Comparison of ENCODE assay signal across 28 mouse cellular contexts in genomic region chr11:106317801-106318200, GRCm38 (mm10). TPM values are rescaled to one million over a fixed set of nuclear protein-coding genes. Genes with fewer than 3 reads are reported as not detected.
DNase-seq lines count a peak whose midpoint lies in the region; ATAC-seq and TF ChIP-seq lines count a peak whose summit lies in the region.
"Had no signal": no experiment of that assay in that cellular context is flagged by ENCODE, and none has a peak within 500 bp of the region (broad histone marks: within the 10 kb centered on the region; RNA-seq: fewer than 3 reads in every experiment).

No protein-coding gene starts in this region.

- no peak for ATAC-seq in heart, postnatal 0 days (ENCODE audit: insufficient read depth, low read depth)
- ATAC-seq in kidney, embryonic 15.5 days (replicated peaks; ENCODE audit: low FRiP score) = no peak
- ATAC-seq: lung, postnatal 0 days had no signal

- no peak for TF ChIP-seq EP300 in heart, postnatal 0 days (IDR thresholded peaks at IDR 0.05; ENCODE audit: low read depth)

- no peak for DNase-seq in heart, postnatal 0 days (ENCODE audit: low spot score)
- DNase-seq in heart, adult 9 months (ENCODE audit: low spot score in 2 of 2) = no peak
- no peak for DNase-seq in embryonic facial prominence, embryonic 10.5 days (ENCODE audit: low spot score)
- DNase-seq in thymus, adult 2 months = peak; percentile 57
- no peak for DNase-seq in left cerebral cortex, adult 18-20 months (ENCODE audit: low spot score in 2 of 2)
- DNase-seq in left cerebral cortex, adult 8-10 months (ENCODE audit: low spot score in 2 of 2) = no peak
- DNase-seq: adrenal gland, adult 8-10 months; cerebellum, adult 11 months; cerebellum, postnatal 25 days; heart, postnatal 36 days; liver; midbrain, embryonic 14.5 days had no signal

- H3K4me2 ChIP-seq in heart, postnatal 0 days (ENCODE audit: low read depth, low read length) = no peak overlapping the region
- H3K4me2 ChIP-seq in kidney, embryonic 15.5 days = no peak overlapping the region
- H3K4me2 ChIP-seq: heart, embryonic 12.5 days; hindbrain, embryonic 14.5 days had no signal

- no peaks in the 10 kb centered on the region for H3K4me1 ChIP-seq in heart, postnatal 0 days (ENCODE audit: control insufficient read depth, insufficient read depth)
- H3K4me1 ChIP-seq in embryonic facial prominence, embryonic 10.5 days = peaks cover 65% of the 10 kb centered on the region
- H3K4me1 ChIP-seq in thymus, adult 2 months (replicated peaks; ENCODE audit: control insufficient read depth, insufficient read depth, low read length) = peaks cover 54% of the 10 kb centered on the region
- peaks cover 39% of the 10 kb centered on the region for H3K4me1 ChIP-seq in kidney, embryonic 15.5 days

- TF ChIP-seq CTCF in heart, postnatal 0 days (IDR thresholded peaks at IDR 0.05; ENCODE audit: low read depth) = no peak
- TF ChIP-seq CTCF in thymus, adult 2 months (IDR thresholded peaks at IDR 0.05; ENCODE audit: borderline replicate concordance, control insufficient read depth, extremely low read depth, insufficient read depth, low read length, poor library complexity) = no peak

- no peaks in the 10 kb centered on the region for H3K27me3 ChIP-seq in heart, postnatal 0 days (ENCODE audit: control insufficient read depth, insufficient read depth, low read length)
- H3K27me3 ChIP-seq in embryonic facial prominence, embryonic 10.5 days (replicated peaks; ENCODE audit: low read depth, poor library complexity, severe bottlenecking) = 0 out of 2 replicates have a peak, but pooled peaks cover 3% of the 10 kb centered on the region
- no peaks in the 10 kb centered on the region for H3K27me3 ChIP-seq in thymus, adult 2 months (ENCODE audit: control insufficient read depth, insufficient read depth, low read length)
- no peaks in the 10 kb centered on the region for H3K27me3 ChIP-seq in kidney, embryonic 15.5 days
- H3K27me3 ChIP-seq: heart, embryonic 12.5 days had no signal

- no peak overlapping the region for H3K4me3 ChIP-seq in heart, postnatal 0 days (ENCODE audit: low read depth, low read length)
- H3K4me3 ChIP-seq in embryonic facial prominence, embryonic 10.5 days = no peak overlapping the region
- H3K4me3 ChIP-seq in thymus, adult 2 months (ENCODE audit: control insufficient read depth, insufficient read depth, low read length) = no peak overlapping the region
- no peak overlapping the region for H3K4me3 ChIP-seq in kidney, embryonic 15.5 days (replicated peaks)
- H3K4me3 ChIP-seq: heart, embryonic 12.5 days; megakaryocyte, embryonic 14.5 days; myocyte had no signal

- H3K36me3 ChIP-seq in heart, postnatal 0 days (replicated peaks; ENCODE audit: control insufficient read depth, insufficient read depth, low read length) = no peaks in the 10 kb centered on the region
- H3K36me3 ChIP-seq in embryonic facial prominence, embryonic 10.5 days (replicated peaks) = no peaks in the 10 kb centered on the region
- no peaks in the 10 kb centered on the region for H3K36me3 ChIP-seq in thymus, adult 2 months (ENCODE audit: control insufficient read depth, insufficient read depth, low read length)
- no peaks in the 10 kb centered on the region for H3K36me3 ChIP-seq in kidney, embryonic 15.5 days
- H3K36me3 ChIP-seq: heart, embryonic 12.5 days had no signal

- peak overlapping the region; percentile 43; the same call in 1 of the 2 replicates for H3K27ac ChIP-seq in heart, postnatal 0 days (ENCODE audit: low read depth)
- H3K27ac ChIP-seq in embryonic facial prominence, embryonic 10.5 days (replicated peaks) = peak overlapping the region; percentile 35
- H3K27ac ChIP-seq in thymus, adult 2 months (ENCODE audit: control insufficient read depth, insufficient read depth, low read length) = peak overlapping the region; percentile 95
- H3K27ac ChIP-seq in kidney, embryonic 15.5 days = no peak overlapping the region
- H3K27ac ChIP-seq: hindbrain, embryonic 14.5 days had no signal

- H3K9me3 ChIP-seq in heart, postnatal 0 days (replicated peaks; ENCODE audit: control insufficient read depth, low read length) = no peaks in the 10 kb centered on the region
- H3K9me3 ChIP-seq in embryonic facial prominence, embryonic 10.5 days = no peaks in the 10 kb centered on the region
- no peaks in the 10 kb centered on the region for H3K9me3 ChIP-seq in kidney, embryonic 15.5 days (replicated peaks)
- H3K9me3 ChIP-seq: heart, embryonic 12.5 days; megakaryocyte, embryonic 14.5 days had no signal

- 75% methylated on average over 7 of the region's 7 CpGs for WGBS in heart, postnatal 0 days
- 86% methylated on average over 7 of the region's 7 CpGs for WGBS in embryonic facial prominence, embryonic 10.5 days
- WGBS in thymus, adult 2 months = 13% methylated on average over 7 of the region's 7 CpGs
- WGBS in kidney, embryonic 15.5 days = 89% methylated on average over 7 of the region's 7 CpGs

- no peak overlapping the region for H3K9ac ChIP-seq in heart, postnatal 0 days (replicated peaks; ENCODE audit: low read depth, low read length)
- no peak overlapping the region for H3K9ac ChIP-seq in kidney, embryonic 15.5 days
- H3K9ac ChIP-seq: heart, embryonic 12.5 days; hindbrain, embryonic 14.5 days had no signal

- TF ChIP-seq POLR2A in thymus, adult 2 months (IDR thresholded peaks at IDR 0.05; ENCODE audit: control insufficient read depth, extremely low read depth, insufficient read depth, low read length, poor library complexity) = no peak; the same call in 1 of the 2 replicates

RNA-seq across cellular contexts. Expression of gene Cd79b, which starts 3.2 kb away (rescaled TPM):
- 0.19 and 2.2 TPM in 2 replicates for total RNA-seq in heart, postnatal 0 days (2014; rRNA removed; ENCODE audit: low replicate concordance)
- polyA plus RNA-seq in heart, postnatal 0 days (2015; fragmentation: Nextera tagmentation; extraction: Ambion mirVana) = 1.2 and 1.3 TPM in 2 replicates
- polyA plus RNA-seq in embryonic facial prominence, embryonic 10.5 days (2016; fragmentation: Nextera tagmentation; extraction: Ambion mirVana) = 0.91 and 1.7 TPM in 2 replicates
- 33.2 and 39.6 TPM in 2 replicates for polyA plus RNA-seq in thymus, adult 2 months (2012; rRNA removed)
- polyA plus RNA-seq in kidney, embryonic 15.5 days (2015; fragmentation: Nextera tagmentation; extraction: Ambion mirVana) = 6.8 and 7.3 TPM in 2 replicates
- total RNA-seq in left cerebral cortex, adult 18-20 months (2021) = not detected
- total RNA-seq in left cerebral cortex, adult 8-10 months (2022) = under 1 TPM in 2 of 4 experiments, not detected in 2; 0.26 to 0.93 TPM
- polyA plus RNA-seq: myocyte had no signal

RNA-seq across cellular contexts. Expression of gene Gh, which starts 16.1 kb away (rescaled TPM):
- not detected in 2 replicates for total RNA-seq in heart, postnatal 0 days (2014; rRNA removed; ENCODE audit: low replicate concordance)
- not detected in 2 replicates for polyA plus RNA-seq in heart, postnatal 0 days (2015; fragmentation: Nextera tagmentation; extraction: Ambion mirVana)
- not detected in 2 replicates for polyA plus RNA-seq in embryonic facial prominence, embryonic 10.5 days (2016; fragmentation: Nextera tagmentation; extraction: Ambion mirVana)
- polyA plus RNA-seq in thymus, adult 2 months (2012; rRNA removed) = 0.74 and 1.7 TPM in 2 replicates
- polyA plus RNA-seq in kidney, embryonic 15.5 days (2015; fragmentation: Nextera tagmentation; extraction: Ambion mirVana) = not detected in 2 replicates
- not detected for total RNA-seq in left cerebral cortex, adult 18-20 months (2021)
- 10 to 100 TPM in 1 of 4 experiments, 1 to 10 TPM in 1, not detected in 2; 1.1 to 16.8 TPM for total RNA-seq in left cerebral cortex, adult 8-10 months (2022)
- total RNA-seq: adrenal gland, adult 8-10 months; gastrocnemius, adult 8-10 months; granulocyte monocyte progenitor cell, adult 5-6 weeks; heart, postnatal 36 days; layer of hippocampus, postnatal 10 days; left cerebral cortex, postnatal 10 days had no signal
- polyA plus RNA-seq: forebrain, embryonic 11.5 days; heart, embryonic 12.5 days; hindbrain, embryonic 14.5 days; intestine, embryonic 14.5 days; kidney, embryonic 16.5 days; liver, embryonic 16.5 days; lung, postnatal 0 days; midbrain, embryonic 14.5 days; myocyte; testis, adult 2 months had no signal

RNA-seq across cellular contexts. Expression of gene Scn4a, which starts 35.3 kb away (rescaled TPM):
- total RNA-seq in heart, postnatal 0 days (2014; rRNA removed; ENCODE audit: low replicate concordance) = 0.70 and 0.76 TPM in 2 replicates
- 0.23 and 0.51 TPM in 2 replicates for polyA plus RNA-seq in heart, postnatal 0 days (2015; fragmentation: Nextera tagmentation; extraction: Ambion mirVana)
- 0.04 and 0.10 TPM in 2 replicates for polyA plus RNA-seq in embryonic facial prominence, embryonic 10.5 days (2016; fragmentation: Nextera tagmentation; extraction: Ambion mirVana)
- 0.92 and 1.2 TPM in 2 replicates for polyA plus RNA-seq in thymus, adult 2 months (2012; rRNA removed)
- 0.42 and 0.75 TPM in 2 replicates for polyA plus RNA-seq in kidney, embryonic 15.5 days (2015; fragmentation: Nextera tagmentation; extraction: Ambion mirVana)
- not detected for total RNA-seq in left cerebral cortex, adult 18-20 months (2021)
- under 1 TPM in 3 of 4 experiments, not detected in 1; 0.04 to 0.43 (median 0.11) TPM for total RNA-seq in left cerebral cortex, adult 8-10 months (2022)
- total RNA-seq: granulocyte monocyte progenitor cell, adult 5-6 weeks had no signal
- polyA plus RNA-seq: forebrain, embryonic 11.5 days; hindbrain, embryonic 14.5 days; midbrain, embryonic 14.5 days had no signal

RNA-seq across cellular contexts. Expression of gene Tcam1, which starts 41.3 kb away (rescaled TPM):
- not detected in 2 replicates for total RNA-seq in heart, postnatal 0 days (2014; rRNA removed; ENCODE audit: low replicate concordance)
- polyA plus RNA-seq in heart, postnatal 0 days (2015; fragmentation: Nextera tagmentation; extraction: Ambion mirVana) = 0.04 TPM in 1 of 2 replicates, not detected in the other
- 0.21 and 0.28 TPM in 2 replicates for polyA plus RNA-seq in embryonic facial prominence, embryonic 10.5 days (2016; fragmentation: Nextera tagmentation; extraction: Ambion mirVana)
- polyA plus RNA-seq in thymus, adult 2 months (2012; rRNA removed) = 0.42 and 0.47 TPM in 2 replicates
- polyA plus RNA-seq in kidney, embryonic 15.5 days (2015; fragmentation: Nextera tagmentation; extraction: Ambion mirVana) = 0.65 and 0.82 TPM in 2 replicates
- under 1 TPM in 1 of 2 experiments, not detected in 1; 0.12 TPM for total RNA-seq in left cerebral cortex, adult 18-20 months (2021)
- under 1 TPM in 3 of 4 experiments, not detected in 1; 0.14 to 0.17 (median 0.16) TPM for total RNA-seq in left cerebral cortex, adult 8-10 months (2022)
- total RNA-seq: heart, postnatal 36 days; neutrophil, adult 5-6 weeks had no signal

RNA-seq across cellular contexts. Expression of gene Smarcd2, which starts 45.0 kb away (rescaled TPM):
- total RNA-seq in heart, postnatal 0 days (2014; rRNA removed; ENCODE audit: low replicate concordance) = 32.9 and 43.0 TPM in 2 replicates
- polyA plus RNA-seq in heart, postnatal 0 days (2015; fragmentation: Nextera tagmentation; extraction: Ambion mirVana) = 10.5 and 10.7 TPM in 2 replicates
- 35.9 and 37.1 TPM in 2 replicates for polyA plus RNA-seq in embryonic facial prominence, embryonic 10.5 days (2016; fragmentation: Nextera tagmentation; extraction: Ambion mirVana)
- polyA plus RNA-seq in thymus, adult 2 months (2012; rRNA removed) = 552 and 570 TPM in 2 replicates
- polyA plus RNA-seq in kidney, embryonic 15.5 days (2015; fragmentation: Nextera tagmentation; extraction: Ambion mirVana) = 57.8 and 59.0 TPM in 2 replicates
- 10 to 100 TPM; 16.6 to 16.9 TPM for total RNA-seq in left cerebral cortex, adult 18-20 months (2021)
- 10 to 100 TPM; 12.2 to 20.5 (median 19.4) TPM for total RNA-seq in left cerebral cortex, adult 8-10 months (2022)
